Mouse (Mus musculus) erythroblast, embryonic 14.5 days (primary cell): ENCODE data around the gene Atg16l1. TPM values are rescaled to one million over a fixed set of nuclear protein-coding genes. Genes with fewer than 3 reads are reported as not detected.

Source experiments
- H3K27me3 ChIP-seq: 2 replicates; pipeline ENCODE4 v1.6.1; 2012; ENCODE audit warnings: inconsistent platforms; ENCODE audit not compliant: control insufficient read depth
- H3K36me3 ChIP-seq: 2 replicates; pipeline ENCODE4 v1.6.1; 2012; ENCODE audit warnings: mild to moderate bottlenecking, inconsistent platforms; ENCODE audit not compliant: control insufficient read depth
- H3K4me1 ChIP-seq: 2 replicates; pipeline ENCODE4 v1.6.1; 2012; ENCODE audit warnings: inconsistent platforms; ENCODE audit not compliant: control insufficient read depth
- H3K4me3 ChIP-seq: replicated peaks from 2 replicates; pipeline ENCODE3; 2012; ENCODE audit warnings: moderate library complexity, mild to moderate bottlenecking, inconsistent platforms
- H3K9me3 ChIP-seq: 2 replicates; pipeline ENCODE4 v1.6.1; 2012; ENCODE audit warnings: low read length, inconsistent platforms, mixed read lengths; ENCODE audit not compliant: control insufficient read depth
- GATA1 ChIP-seq: IDR thresholded peaks from 2 replicates; pipeline ENCODE4 v1.6.1; 2012; ENCODE audit warnings: low read length, inconsistent platforms, mixed read lengths
- TAL1 ChIP-seq: IDR thresholded peaks from 3 replicates; pipeline ENCODE4 v1.6.1; 2012; ENCODE audit warnings: low read length, inconsistent platforms, mixed read lengths
- polyA plus RNA-seq: library from polyadenylated mRNA; stranded (reverse); fragments of >175 nt; gene quantifications from 2 replicates; pipeline ENCODE4 v1.2.3, GENCODE M21; 2012

Gene Atg16l1
- polyA plus RNA-seq, 1 experiment, result 0.36 TPM

GRCm38 (mm10) chr1:87766233-87766632 lies 10.6 kb downstream of the Atg16l1 start:
- peaks cover 35% of the 10 kb centered on the region for H3K4me1 ChIP-seq
- TF ChIP-seq TAL1 (no peak), GATA1 (no peak)
- no peaks in the 10 kb centered on the region for H3K9me3 ChIP-seq
- H3K36me3 ChIP-seq, result peaks cover 97% of the 10 kb centered on the region
- H3K4me3 ChIP-seq, result no peak overlapping the region
- H3K27me3 ChIP-seq, result no peaks in the 10 kb centered on the region

DNA sequence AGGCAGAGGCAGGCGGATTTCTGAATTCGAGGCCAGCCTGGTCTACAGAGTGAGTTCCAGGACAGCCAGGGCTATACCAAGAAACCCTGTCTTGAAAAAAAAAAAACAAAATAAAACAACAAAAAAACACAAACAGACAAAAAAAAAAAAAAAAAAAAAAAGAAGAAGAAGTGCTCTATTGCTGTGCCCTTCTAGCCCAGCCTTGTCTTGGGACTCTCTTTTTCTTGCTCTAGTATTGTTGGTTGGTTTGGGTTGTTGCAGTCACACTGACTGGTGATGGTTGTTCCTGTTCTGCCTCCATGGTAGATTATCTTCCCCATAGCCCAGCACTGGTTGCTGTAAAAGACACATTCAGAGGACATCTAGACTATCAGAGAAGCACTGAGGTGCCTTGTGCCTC lies 13.6 kb downstream of the Atg16l1 start:
- TF ChIP-seq TAL1 (no peak), GATA1 (no peak)
- Histone ChIP-seq H3K4me1 (peaks cover 18% of the 10 kb centered on the region), H3K36me3 (peaks cover 98% of the 10 kb centered on the region)

GRCm38 (mm10) chr1:87770486-87770885 lies 14.8 kb downstream of the Atg16l1 start:
- no peak for TF ChIP-seq GATA1
- no peak for TF ChIP-seq TAL1
- Histone ChIP-seq H3K27me3 (no peaks in the 10 kb centered on the region), H3K9me3 (peaks cover 3% of the 10 kb centered on the region), H3K36me3 (peaks cover 98% of the 10 kb centered on the region), H3K4me1 (peaks cover 15% of the 10 kb centered on the region), H3K4me3 (no peak overlapping the region)

More for the DNA sequence above, 13.6 kb downstream of the Atg16l1 start:
- peaks cover 3% of the 10 kb centered on the region for H3K9me3 ChIP-seq
- no peak overlapping the region for H3K4me3 ChIP-seq
- H3K27me3 ChIP-seq, result no peaks in the 10 kb centered on the region

- Histone ChIP-seq H3K4me1 (peaks cover 15% of the 10 kb centered on the region), H3K9me3 (peaks cover 3% of the 10 kb centered on the region), H3K27me3 (no peaks in the 10 kb centered on the region), H3K36me3 (peaks cover 98% of the 10 kb centered on the region), H3K4me3 (no peak overlapping the region)
- TF ChIP-seq TAL1, result no peak
- TF ChIP-seq GATA1, result no peak
Observed at GRCm38 (mm10) chr1:87771724-87772123, 16.1 kb downstream of the Atg16l1 start.

DNA sequence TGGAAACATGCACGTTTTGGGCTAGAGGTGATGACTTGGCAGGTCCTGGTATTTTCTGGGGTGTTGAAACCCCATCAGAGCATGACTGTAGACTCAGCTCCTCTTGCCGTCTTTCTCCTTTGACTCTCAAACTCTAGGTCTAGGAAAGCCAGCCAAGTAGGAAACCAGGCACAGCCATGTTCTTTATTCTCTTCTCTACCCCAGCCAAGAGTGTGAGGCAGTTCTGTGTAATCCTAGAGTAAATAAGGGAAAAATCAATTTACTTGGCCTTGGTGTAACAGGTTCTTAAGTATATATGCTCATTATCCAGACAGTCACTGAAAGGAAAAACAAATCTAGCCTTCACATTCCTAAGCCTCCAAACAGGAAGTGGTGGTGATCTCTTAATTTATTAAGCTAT lies 17.7 kb downstream of the Atg16l1 start:
- Histone ChIP-seq H3K36me3 (peaks cover 98% of the 10 kb centered on the region), H3K27me3 (no peaks in the 10 kb centered on the region), H3K4me1 (peaks cover 15% of the 10 kb centered on the region), H3K9me3 (peaks cover 3% of the 10 kb centered on the region), H3K4me3 (no peak overlapping the region)
- TF ChIP-seq GATA1 (no peak), TAL1 (no peak)

- no peak for TF ChIP-seq GATA1
- no peak for TF ChIP-seq TAL1
- peaks cover 13% of the 10 kb centered on the region for H3K4me1 ChIP-seq
Observed at GRCm38 (mm10) chr1:87774845-87775244, 19.2 kb downstream of the Atg16l1 start.

GRCm38 (mm10) chr1:87779204-87779785 lies 23.6 kb downstream of the Atg16l1 start:
- H3K4me3 ChIP-seq, result no peak overlapping the region
- no peaks in the 10 kb centered on the region for H3K27me3 ChIP-seq
- TF ChIP-seq GATA1, result no peak
- TF ChIP-seq TAL1, result no peak
- H3K4me1 ChIP-seq, result no peaks in the 10 kb centered on the region
- peaks cover 99% of the 10 kb centered on the region for H3K36me3 ChIP-seq
- H3K9me3 ChIP-seq, result no peaks in the 10 kb centered on the region

More at GRCm38 (mm10) chr1:87774845-87775244, 19.2 kb downstream of the Atg16l1 start:
- peaks cover 100% of the 10 kb centered on the region for H3K36me3 ChIP-seq
- no peaks in the 10 kb centered on the region for H3K27me3 ChIP-seq
- H3K4me3 ChIP-seq, result no peak overlapping the region
- peaks cover 3% of the 10 kb centered on the region for H3K9me3 ChIP-seq

DNA sequence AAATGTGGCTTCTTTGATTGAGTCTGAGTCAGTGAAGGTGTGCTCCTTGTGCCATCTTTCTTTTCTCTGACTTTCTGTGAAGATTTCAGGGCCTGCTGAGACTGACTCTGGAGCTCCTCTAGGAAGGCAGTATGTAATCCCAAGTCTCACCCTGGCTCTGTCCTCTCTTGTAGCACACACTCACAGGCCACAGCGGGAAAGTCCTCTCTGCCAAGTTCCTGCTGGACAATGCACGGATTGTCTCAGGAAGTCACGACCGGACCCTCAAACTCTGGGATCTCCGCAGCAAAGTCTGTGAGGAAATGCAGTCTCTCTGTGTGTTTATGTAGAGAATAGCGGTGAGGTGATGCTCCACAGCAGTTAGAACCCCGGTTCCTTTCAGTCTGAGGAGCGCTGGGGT lies 30.0 kb downstream of the Atg16l1 start:
- no peak overlapping the region for H3K4me3 ChIP-seq
- H3K4me1 ChIP-seq, result no peaks in the 10 kb centered on the region
- H3K9me3 ChIP-seq, result no peaks in the 10 kb centered on the region
- H3K27me3 ChIP-seq, result no peaks in the 10 kb centered on the region
- peaks cover 88% of the 10 kb centered on the region for H3K36me3 ChIP-seq
- TF ChIP-seq GATA1 (no peak), TAL1 (no peak)

DNA sequence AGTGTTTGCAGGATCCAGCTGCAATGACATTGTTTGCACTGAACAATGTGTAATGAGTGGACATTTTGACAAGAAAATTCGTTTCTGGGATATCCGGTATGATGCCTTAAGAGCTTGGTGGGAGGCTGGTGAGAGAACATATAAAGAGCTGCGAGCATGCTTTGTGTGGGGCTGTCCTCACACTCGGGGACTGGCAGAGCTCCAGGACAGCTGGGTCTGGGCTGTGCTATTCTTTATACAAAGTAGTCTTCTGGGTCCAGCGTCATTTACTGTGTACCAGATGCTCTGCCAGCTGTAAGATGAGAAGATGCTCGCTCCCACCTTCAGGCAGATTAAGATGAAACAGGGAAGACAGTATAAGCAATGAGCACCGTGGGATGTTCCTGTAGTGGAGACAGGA lies 30.6 kb downstream of the Atg16l1 start:
- H3K36me3 ChIP-seq, result peaks cover 88% of the 10 kb centered on the region
- TF ChIP-seq TAL1 (no peak), GATA1 (no peak)
- no peaks in the 10 kb centered on the region for H3K27me3 ChIP-seq
- H3K4me3 ChIP-seq, result no peak overlapping the region
- H3K4me1 ChIP-seq, result no peaks in the 10 kb centered on the region
- no peaks in the 10 kb centered on the region for H3K9me3 ChIP-seq

- H3K36me3 ChIP-seq, result peaks cover 88% of the 10 kb centered on the region
- H3K4me1 ChIP-seq, result no peaks in the 10 kb centered on the region
- TF ChIP-seq TAL1 (no peak), GATA1 (no peak)
- no peaks in the 10 kb centered on the region for H3K9me3 ChIP-seq
- no peak overlapping the region for H3K4me3 ChIP-seq
- no peaks in the 10 kb centered on the region for H3K27me3 ChIP-seq
Observed at GRCm38 (mm10) chr1:87789665-87790064, 34.0 kb downstream of the Atg16l1 start.
